Mouse (Mus musculus): ENCODE measurements around the gene Ephb2.

Ephb2 gene

GRCm38 (mm10) chr4:136763349-136763748 lies 72.4 kb downstream of the Ephb2 start:
- DNase-seq (ENCODE audit: low read depth, low spot score), result no peak

GRCm38 (mm10) chr4:136761713-136762380 lies 73.9 kb downstream of the Ephb2 start:
- DNase-seq (ENCODE audit: low read depth, low spot score), result no peak

GRCm38 (mm10) chr4:136760882-136761281 lies 74.9 kb downstream of the Ephb2 start:
- DNase-seq (ENCODE audit: low read depth, low spot score), result no peak

- DNase-seq (ENCODE audit: low read depth, low spot score), result no peak
Measured at GRCm38 (mm10) chr4:136757096-136757495, 78.7 kb downstream of the Ephb2 start.

- DNase-seq (ENCODE audit: low read depth, low spot score), result no peak
Measured at GRCm38 (mm10) chr4:136756486-136756885, 79.3 kb downstream of the Ephb2 start.

- no peak for DNase-seq (ENCODE audit: low read depth, low spot score)
Measured at GRCm38 (mm10) chr4:136755364-136755811, 80.4 kb downstream of the Ephb2 start.

- no peak for DNase-seq (ENCODE audit: low read depth, low spot score)
Measured at GRCm38 (mm10) chr4:136754256-136754655, 81.5 kb downstream of the Ephb2 start.

- DNase-seq (ENCODE audit: low read depth, low spot score), result no peak
Measured at GRCm38 (mm10) chr4:136751355-136752020, 84.3 kb downstream of the Ephb2 start.

GRCm38 (mm10) chr4:136750578-136751338 lies 85.0 kb downstream of the Ephb2 start:
- peak; percentile 18 for DNase-seq (ENCODE audit: low read depth, low spot score)

GRCm38 (mm10) chr4:136749851-136750577 lies 85.8 kb downstream of the Ephb2 start:
- no peak for DNase-seq (ENCODE audit: low read depth, low spot score)

- DNase-seq (ENCODE audit: low read depth, low spot score), result no peak
Measured at GRCm38 (mm10) chr4:136749431-136749830, 86.4 kb downstream of the Ephb2 start.

GRCm38 (mm10) chr4:136748842-136749392 lies 86.9 kb downstream of the Ephb2 start:
- DNase-seq (ENCODE audit: low read depth, low spot score), result no peak

- no peak for DNase-seq (ENCODE audit: low read depth, low spot score)
Measured at GRCm38 (mm10) chr4:136746516-136746915, 89.3 kb downstream of the Ephb2 start.

- DNase-seq (ENCODE audit: low read depth, low spot score), result no peak
Measured at GRCm38 (mm10) chr4:136742677-136743076, 93.1 kb downstream of the Ephb2 start.

- no peak for DNase-seq (ENCODE audit: low read depth, low spot score)
Measured at GRCm38 (mm10) chr4:136741840-136742239, 93.9 kb downstream of the Ephb2 start.

GRCm38 (mm10) chr4:136740963-136741362 lies 94.8 kb downstream of the Ephb2 start:
- no peak for DNase-seq (ENCODE audit: low read depth, low spot score)

GRCm38 (mm10) chr4:136739189-136739588 lies 96.6 kb downstream of the Ephb2 start:
- DNase-seq (ENCODE audit: low read depth, low spot score), result no peak

GRCm38 (mm10) chr4:136738291-136738690 lies 97.5 kb downstream of the Ephb2 start:
- no peak for DNase-seq (ENCODE audit: low read depth, low spot score)

GRCm38 (mm10) chr4:136735856-136736255 lies 99.9 kb downstream of the Ephb2 start:
- DNase-seq (ENCODE audit: low read depth, low spot score), result no peak

GRCm38 (mm10) chr4:136734210-136734803 lies 101.5 kb downstream of the Ephb2 start:
- no peak for DNase-seq (ENCODE audit: low read depth, low spot score)

GRCm38 (mm10) chr4:136733217-136733865 lies 102.4 kb downstream of the Ephb2 start:
- DNase-seq (ENCODE audit: low read depth, low spot score), result no peak

Data from A20 (cell line).